Mouse (Mus musculus) layer of hippocampus, postnatal 25 days (tissue): ENCODE data around the gene Lrr1. TPM values are rescaled to one million over a fixed set of nuclear protein-coding genes. Genes with fewer than 3 reads are reported as not detected.

Source experiments
- microRNA-seq, 2 experiments: library from miRNA; unstranded; fragments of <30 nt; microRNA quantifications; one replicate each; pipeline ENCODE4 v1.2.0; 2021
- total RNA-seq, 2 experiments: library from RNA; stranded (reverse); gene quantifications; 2 replicates each; pipeline ENCODE4 v1.2.3; 2021

The Lrr1 gene
- total RNA-seq, 2 experiments from 2014 or later = not detected

Small RNA genes lying within 50 kb of the gene (microRNA-seq; reads per million reads assigned to microRNA genes)
- 0 reads per million in 2 experiments for gene Gm47287
- gene Gm47295 = 0.74 to 3.2 reads per million in 2 experiments

Other genes starting within 250 kb of the Lrr1 start
- 1,000 to 10,000 TPM; 1,032 to 1,201 TPM for gene Rps29, start 9.6 kb upstream of the Lrr1 start, total RNA-seq
- gene Rpl36al, start 15.3 kb downstream of the Lrr1 start, total RNA-seq = 100 to 1,000 TPM; 177 to 208 TPM
- gene Mgat2, start 15.3 kb downstream of the Lrr1 start, total RNA-seq = 10 to 100 TPM; 27.4 to 29.6 TPM
- 1 to 10 TPM; 3.4 to 7.7 TPM for gene Gm49383, start 28.3 kb downstream of the Lrr1 start, total RNA-seq
- 1 to 10 TPM; 1.9 to 2.1 TPM for gene Dnaaf2, start 29.6 kb downstream of the Lrr1 start, total RNA-seq
- gene Gm49384, start 35.5 kb downstream of the Lrr1 start, total RNA-seq = 1 to 10 TPM; 3.4 to 3.8 TPM
- 1 to 10 TPM in 1 of 2 experiments, under 1 TPM in 1; 0.27 to 1.4 TPM for gene Pole2, start 59.4 kb downstream of the Lrr1 start, total RNA-seq
- 10 to 100 TPM; 15.2 to 18.4 TPM for gene Klhdc1, start 72.4 kb downstream of the Lrr1 start, total RNA-seq
- gene Klhdc2, start 127.9 kb downstream of the Lrr1 start, total RNA-seq = 100 to 1,000 TPM; 116 to 127 TPM
- 10 to 100 TPM; 41.3 to 43.3 TPM for gene Nemf, start 188.4 kb downstream of the Lrr1 start, total RNA-seq
- 10 to 100 TPM; 49.1 to 50.3 TPM for gene Arf6, start 203.3 kb downstream of the Lrr1 start, total RNA-seq
- 1 to 10 TPM; 1.1 to 1.3 TPM for gene Gm9887, start 203.6 kb downstream of the Lrr1 start, total RNA-seq